Mouse (Mus musculus): Measurements from ENCODE around the gene Foxp1. TPM values are rescaled to one million over a fixed set of nuclear protein-coding genes. Genes with fewer than 3 reads are reported as not detected.

Gene Foxp1
- polyA plus RNA-seq, 1 experiment: 76.1 TPM

- Histone ChIP-seq H3K27me3 (replicated peaks) (no peaks in the 10 kb centered on the region), H3K36me3 (replicated peaks; ENCODE audit: low read length) (no peaks in the 10 kb centered on the region), H3K4me3 (replicated peaks) (no peak overlapping the region), H3K4me1 (peaks cover 32% of the 10 kb centered on the region), H3K9me3 (no peaks in the 10 kb centered on the region)
- TF ChIP-seq FLI1 (IDR thresholded peaks at IDR 0.05; ENCODE audit: low read length): no peak
- no peak for TF ChIP-seq GATA1 (IDR thresholded peaks at IDR 0.05; ENCODE audit: borderline replicate concordance, low read length)
These were observed 188.3 kb downstream of the Foxp1 start for GRCm38 (mm10) chr6:99334255-99334654.

GRCm38 (mm10) chr6:99333127-99333526 lies 189.4 kb downstream of the Foxp1 start:
- H3K4me1 ChIP-seq: peaks cover 25% of the 10 kb centered on the region
- no peaks in the 10 kb centered on the region for H3K27me3 ChIP-seq (replicated peaks)
- H3K4me3 ChIP-seq (replicated peaks): no peak overlapping the region
- TF ChIP-seq FLI1 (IDR thresholded peaks at IDR 0.05; ENCODE audit: low read length): no peak
- TF ChIP-seq GATA1 (IDR thresholded peaks at IDR 0.05; ENCODE audit: borderline replicate concordance, low read length): no peak
- H3K9me3 ChIP-seq: no peaks in the 10 kb centered on the region
- no peaks in the 10 kb centered on the region for H3K36me3 ChIP-seq (replicated peaks; ENCODE audit: low read length)

GRCm38 (mm10) chr6:99330169-99330568 lies 192.4 kb downstream of the Foxp1 start:
- Histone ChIP-seq H3K36me3 (replicated peaks; ENCODE audit: low read length) (no peaks in the 10 kb centered on the region), H3K9me3 (no peaks in the 10 kb centered on the region), H3K4me3 (replicated peaks) (no peak overlapping the region), H3K4me1 (peaks cover 32% of the 10 kb centered on the region), H3K27me3 (replicated peaks) (no peaks in the 10 kb centered on the region)
- TF ChIP-seq GATA1 (IDR thresholded peaks at IDR 0.05; ENCODE audit: borderline replicate concordance, low read length) (no peak), FLI1 (IDR thresholded peaks at IDR 0.05; ENCODE audit: low read length) (no peak)

- Histone ChIP-seq H3K27me3 (replicated peaks) (no peaks in the 10 kb centered on the region), H3K4me3 (replicated peaks) (no peak overlapping the region), H3K9me3 (no peaks in the 10 kb centered on the region), H3K4me1 (peaks cover 32% of the 10 kb centered on the region), H3K36me3 (replicated peaks; ENCODE audit: low read length) (no peaks in the 10 kb centered on the region)
- no peak for TF ChIP-seq GATA1 (IDR thresholded peaks at IDR 0.05; ENCODE audit: borderline replicate concordance, low read length)
These were observed 193.9 kb downstream of the Foxp1 start for GRCm38 (mm10) chr6:99328634-99329033.

GRCm38 (mm10) chr6:99328146-99328545 lies 194.4 kb downstream of the Foxp1 start:
- H3K36me3 ChIP-seq (replicated peaks; ENCODE audit: low read length): no peaks in the 10 kb centered on the region
- no peak overlapping the region for H3K4me3 ChIP-seq (replicated peaks)
- TF ChIP-seq FLI1 (IDR thresholded peaks at IDR 0.05; ENCODE audit: low read length) (no peak), GATA1 (IDR thresholded peaks at IDR 0.05; ENCODE audit: borderline replicate concordance, low read length) (no peak)
- H3K9me3 ChIP-seq: no peaks in the 10 kb centered on the region
- H3K4me1 ChIP-seq: peaks cover 36% of the 10 kb centered on the region
- H3K27me3 ChIP-seq (replicated peaks): no peaks in the 10 kb centered on the region

- TF ChIP-seq FLI1 (IDR thresholded peaks at IDR 0.05; ENCODE audit: low read length): no peak
- TF ChIP-seq GATA1 (IDR thresholded peaks at IDR 0.05; ENCODE audit: borderline replicate concordance, low read length): no peak
- H3K4me3 ChIP-seq (replicated peaks): no peak overlapping the region
- H3K27me3 ChIP-seq (replicated peaks): no peaks in the 10 kb centered on the region
- H3K9me3 ChIP-seq: no peaks in the 10 kb centered on the region
- no peaks in the 10 kb centered on the region for H3K36me3 ChIP-seq (replicated peaks; ENCODE audit: low read length)
- H3K4me1 ChIP-seq: peaks cover 36% of the 10 kb centered on the region
These were observed 194.8 kb downstream of the Foxp1 start for GRCm38 (mm10) chr6:99327721-99328120.

- Histone ChIP-seq H3K36me3 (replicated peaks; ENCODE audit: low read length) (no peaks in the 10 kb centered on the region), H3K9me3 (no peaks in the 10 kb centered on the region), H3K27me3 (replicated peaks) (no peaks in the 10 kb centered on the region), H3K4me1 (peaks cover 34% of the 10 kb centered on the region), H3K4me3 (replicated peaks) (no peak overlapping the region)
- TF ChIP-seq FLI1 (IDR thresholded peaks at IDR 0.05; ENCODE audit: low read length) (no peak), GATA1 (IDR thresholded peaks at IDR 0.05; ENCODE audit: borderline replicate concordance, low read length) (no peak)
These were observed 196.6 kb downstream of the Foxp1 start for GRCm38 (mm10) chr6:99325881-99326280.

- no peak overlapping the region for H3K4me3 ChIP-seq (replicated peaks)
- H3K9me3 ChIP-seq: no peaks in the 10 kb centered on the region
- peaks cover 32% of the 10 kb centered on the region for H3K4me1 ChIP-seq
- no peaks in the 10 kb centered on the region for H3K27me3 ChIP-seq (replicated peaks)
- TF ChIP-seq GATA1 (IDR thresholded peaks at IDR 0.05; ENCODE audit: borderline replicate concordance, low read length): no peak
- no peak for TF ChIP-seq FLI1 (IDR thresholded peaks at IDR 0.05; ENCODE audit: low read length)
- H3K36me3 ChIP-seq (replicated peaks; ENCODE audit: low read length): no peaks in the 10 kb centered on the region
These were observed 197.1 kb downstream of the Foxp1 start for GRCm38 (mm10) chr6:99325461-99325860.

- Histone ChIP-seq H3K4me1 (peaks cover 31% of the 10 kb centered on the region), H3K27me3 (replicated peaks) (no peaks in the 10 kb centered on the region), H3K4me3 (replicated peaks) (no peak overlapping the region), H3K36me3 (replicated peaks; ENCODE audit: low read length) (no peaks in the 10 kb centered on the region), H3K9me3 (no peaks in the 10 kb centered on the region)
- TF ChIP-seq GATA1 (IDR thresholded peaks at IDR 0.05; ENCODE audit: borderline replicate concordance, low read length): no peak
- no peak for TF ChIP-seq FLI1 (IDR thresholded peaks at IDR 0.05; ENCODE audit: low read length)
These were observed 200.2 kb downstream of the Foxp1 start for GRCm38 (mm10) chr6:99322132-99322904.

- no peak for TF ChIP-seq FLI1 (IDR thresholded peaks at IDR 0.05; ENCODE audit: low read length)
- no peaks in the 10 kb centered on the region for H3K27me3 ChIP-seq (replicated peaks)
- H3K4me3 ChIP-seq (replicated peaks): no peak overlapping the region
- no peaks in the 10 kb centered on the region for H3K9me3 ChIP-seq
- H3K36me3 ChIP-seq (replicated peaks; ENCODE audit: low read length): no peaks in the 10 kb centered on the region
- H3K4me1 ChIP-seq: peaks cover 24% of the 10 kb centered on the region
These were observed 202.1 kb downstream of the Foxp1 start for GRCm38 (mm10) chr6:99320444-99320843.
